Mouse (Mus musculus) hematopoietic stem cell, adult 5-6 weeks (primary cell): ENCODE data around the gene Rab22a. TPM values are rescaled to one million over a fixed set of nuclear protein-coding genes. Genes with fewer than 3 reads are reported as not detected.
A peak's percentile ranks its signal among the peaks of the same experiment; 100 is the strongest.
"Not testable (repeated sequence)": the region's sequence is repeated elsewhere in the genome, so short reads cannot be mapped to it uniquely, and the experiment has no call there.

Experiments
- ATAC-seq, 2 experiments: fragments of 125-278 bp in 1 of 2; replicated peaks in 1 of 2; 2 replicates each; pipeline ENCODE4 v1.8.0; 2016 to 2017; ENCODE audit warnings: inconsistent platforms in 2 of 2, mild to moderate bottlenecking in 2 of 2, moderate number of reproducible peaks in 2 of 2, low read depth in 1 of 2, moderate TSS enrichment in 1 of 2; ENCODE audit not compliant: low FRiP score in 2 of 2, poor library complexity in 2 of 2, severe bottlenecking in 2 of 2, insufficient read depth in 1 of 2, low TSS enrichment in 1 of 2
- total RNA-seq: library from RNA; stranded (forward); fragments of 172-1452, 232-1000 nt; gene quantifications from 2 replicates; pipeline ENCODE4 v1.2.3, GENCODE M21; 2017

Rab22a gene
- 7.9 and 9.6 TPM in 2 replicates for total RNA-seq

- peak; percentile 89 to 93 for ATAC-seq
These were observed at the start of gene Rab22a for GRCm38 (mm10) chr2:173659057-173659925. Gene Rab22a (plus strand): TSS chr2:173659760.

- ATAC-seq = no peak
These were observed 44.0 kb upstream of the Rab22a start for GRCm38 (mm10) chr2:173615378-173616081.

- ATAC-seq = no peak
These were observed 43.4 kb upstream of the Rab22a start for GRCm38 (mm10) chr2:173616156-173616555.

GRCm38 (mm10) chr2:173619132-173619531, 40.4 kb upstream of the Rab22a start:
- ATAC-seq = no peak

GRCm38 (mm10) chr2:173620645-173621044, 38.9 kb upstream of the Rab22a start:
- 0 out of 4 replicates have a peak, but pooled peaks of 1 of the 2 experiments have one; percentile 28 for ATAC-seq

- ATAC-seq = no peak
These were observed 37.4 kb upstream of the Rab22a start for GRCm38 (mm10) chr2:173622173-173622601.

- peak in 1 of 2 experiments; percentile 65; a peak in 2 of 4 replicates for ATAC-seq
These were observed 34.9 kb upstream of the Rab22a start for GRCm38 (mm10) chr2:173624667-173625066.

- ATAC-seq = no peak
These were observed 33.8 kb upstream of the Rab22a start for GRCm38 (mm10) chr2:173625786-173626185.

- ATAC-seq = not testable (repeated sequence)
These were observed 25.5 kb upstream of the Rab22a start for GRCm38 (mm10) chr2:173634106-173634505.

- ATAC-seq = no peak
These were observed 18.2 kb upstream of the Rab22a start for GRCm38 (mm10) chr2:173641370-173641769.

- ATAC-seq = no peak
These were observed 17.1 kb upstream of the Rab22a start for GRCm38 (mm10) chr2:173642262-173642999.

GRCm38 (mm10) chr2:173647197-173647911, 12.2 kb upstream of the Rab22a start:
- no peak for ATAC-seq

- no peak for ATAC-seq
These were observed 9.8 kb upstream of the Rab22a start for GRCm38 (mm10) chr2:173649762-173650161.

GRCm38 (mm10) chr2:173653526-173653925, 6.0 kb upstream of the Rab22a start:
- no peak for ATAC-seq

- ATAC-seq = no peak
These were observed 1.8 kb upstream of the Rab22a start for GRCm38 (mm10) chr2:173657736-173658135.

- ATAC-seq = no peak
These were observed 1.0 kb upstream of the Rab22a start for GRCm38 (mm10) chr2:173658517-173658916.
